Mouse (Mus musculus) spleen, adult 2 months (tissue): Measurements from ENCODE around the gene Padi2. TPM values are rescaled to one million over a fixed set of nuclear protein-coding genes. Genes with fewer than 3 reads are reported as not detected.

Source experiments
- DNase-seq, 2 experiments: peaks; one replicate each; pipeline versions ENCODE4 v3.0.0 to v3.0.0-alpha.2; 2012 to 2021; ENCODE audit warnings: low spot score in 2 of 2, low read depth in 1 of 2
- H3K27ac ChIP-seq: fragments of 200-500 bp; 2 replicates; pipeline ENCODE4 v1.5.1; 2012; ENCODE audit warnings: low read length, inconsistent platforms; ENCODE audit not compliant: insufficient read depth
- H3K27me3 ChIP-seq: fragments of 200-500 bp; 2 replicates; pipeline ENCODE4 v1.6.1; 2012; ENCODE audit warnings: mild to moderate bottlenecking, moderate library complexity, low read length, inconsistent platforms; ENCODE audit not compliant: control insufficient read depth, insufficient read depth
- H3K36me3 ChIP-seq: fragments of 200-500 bp; 2 replicates; pipeline ENCODE4 v1.6.1; 2012; ENCODE audit warnings: mild to moderate bottlenecking, low read length, inconsistent platforms; ENCODE audit not compliant: control insufficient read depth, insufficient read depth
- H3K4me1 ChIP-seq: fragments of 200-500 bp; 2 replicates; pipeline ENCODE4 v1.6.1; 2011; ENCODE audit warnings: inconsistent platforms; ENCODE audit not compliant: control insufficient read depth, insufficient read depth, insufficient read length
- H3K4me3 ChIP-seq: fragments of 200-500 bp; 2 replicates; pipeline ENCODE4 v1.5.1; 2011; ENCODE audit warnings: mild to moderate bottlenecking, inconsistent platforms; ENCODE audit not compliant: insufficient read depth, insufficient read length; ENCODE audit errors: extremely low read depth
- CTCF ChIP-seq: fragments of 200-500 bp; IDR thresholded peaks from 2 replicates; pipeline ENCODE4 v1.5.1; 2011; ENCODE audit warnings: mild to moderate bottlenecking, inconsistent platforms; ENCODE audit not compliant: insufficient read depth, insufficient read length, insufficient replicate concordance; ENCODE audit errors: extremely low read depth
- POLR2A ChIP-seq: fragments of 200-500 bp; IDR thresholded peaks from 2 replicates; pipeline ENCODE4 v1.6.1; 2011; ENCODE audit warnings: low read depth, low read length, inconsistent platforms
- WGBS: fragments of 180-500 bp; shearing (Covaris S2); methylation state at CpG from one replicate; pipeline ENCODE4 v1.1.7; 2018; 5-methylcytosine and 5-hydroxymethylcytosine counted together
- polyA plus RNA-seq: library from polyadenylated mRNA; depleted of rRNA; stranded (reverse); fragments of >200 nt; gene quantifications from 2 replicates; pipeline ENCODE4 v1.2.3, GENCODE M21; 2012

Gene Padi2
- polyA plus RNA-seq, 1 experiment, result 10.7 TPM

- H3K4me1 ChIP-seq, result no peaks in the 10 kb centered on the region
- no peaks in the 10 kb centered on the region for H3K27me3 ChIP-seq
- no peak for DNase-seq
- H3K4me3 ChIP-seq, result no peak overlapping the region
- TF ChIP-seq POLR2A, result no peak
- TF ChIP-seq CTCF, result no peak
- 57% methylated on average over 13 of the region's 13 CpGs for WGBS
- peaks cover 46% of the 10 kb centered on the region for H3K36me3 ChIP-seq
- H3K27ac ChIP-seq, result no peak overlapping the region
Observed at GRCm38 (mm10) chr4:140971691-140972090, 65.5 kb downstream of the Padi2 start.

- H3K4me1 ChIP-seq, result no peaks in the 10 kb centered on the region
- H3K27me3 ChIP-seq, result no peaks in the 10 kb centered on the region
- no peak for DNase-seq
- H3K27ac ChIP-seq, result no peak overlapping the region
- no peak for TF ChIP-seq CTCF
- TF ChIP-seq POLR2A, result no peak
- H3K4me3 ChIP-seq, result no peak overlapping the region
- 93% methylated on average over 6 of the region's 6 CpGs for WGBS
- H3K36me3 ChIP-seq, result peaks cover 55% of the 10 kb centered on the region
Observed at GRCm38 (mm10) chr4:140974408-140974807, 68.3 kb downstream of the Padi2 start.

GRCm38 (mm10) chr4:140975356-140975755 lies 69.2 kb downstream of the Padi2 start:
- Histone ChIP-seq H3K4me1 (no peaks in the 10 kb centered on the region), H3K27ac (no peak overlapping the region), H3K36me3 (peaks cover 52% of the 10 kb centered on the region), H3K27me3 (no peaks in the 10 kb centered on the region), H3K4me3 (no peak overlapping the region)
- TF ChIP-seq POLR2A, result no peak
- TF ChIP-seq CTCF, result no peak
- DNase-seq, result no peak
- 81% methylated on average over 7 of the region's 7 CpGs for WGBS

- TF ChIP-seq POLR2A (no peak), CTCF (no peak)
- no peak overlapping the region for H3K27ac ChIP-seq
- no peak for DNase-seq
- H3K36me3 ChIP-seq, result peaks cover 44% of the 10 kb centered on the region
- no peaks in the 10 kb centered on the region for H3K27me3 ChIP-seq
- no peak overlapping the region for H3K4me3 ChIP-seq
- 89% methylated on average over 10 of the region's 10 CpGs for WGBS
- no peaks in the 10 kb centered on the region for H3K4me1 ChIP-seq
Observed at GRCm38 (mm10) chr4:140977278-140977677, 71.1 kb downstream of the Padi2 start.

GRCm38 (mm10) chr4:140977886-140978692 lies 71.9 kb downstream of the Padi2 start:
- no peak for TF ChIP-seq CTCF
- TF ChIP-seq POLR2A, result no peak
- Histone ChIP-seq H3K4me1 (peaks cover 4% of the 10 kb centered on the region; the same call in 1 of the 2 replicates), H3K4me3 (no peak overlapping the region), H3K36me3 (peaks cover 36% of the 10 kb centered on the region), H3K27ac (peak overlapping the region; percentile 7; the same call in 1 of the 2 replicates), H3K27me3 (no peaks in the 10 kb centered on the region)
- 66% methylated on average over 14 of the region's 14 CpGs for WGBS
- no peak for DNase-seq

GRCm38 (mm10) chr4:140981605-140982004 lies 75.5 kb downstream of the Padi2 start:
- H3K27me3 ChIP-seq, result no peaks in the 10 kb centered on the region
- TF ChIP-seq CTCF, result no peak; the same call in 1 of the 2 replicates
- TF ChIP-seq POLR2A, result no peak
- no peak overlapping the region for H3K4me3 ChIP-seq
- H3K4me1 ChIP-seq, result peaks cover 8% of the 10 kb centered on the region; the same call in 1 of the 2 replicates
- H3K36me3 ChIP-seq, result peaks cover 19% of the 10 kb centered on the region
- DNase-seq, result no peak
- WGBS, result 89% methylated on average over 2 of the region's 2 CpGs
- no peak overlapping the region for H3K27ac ChIP-seq

- no peak for DNase-seq
- H3K27ac ChIP-seq, result peak overlapping the region; percentile 79
- no peak overlapping the region for H3K4me3 ChIP-seq
- H3K36me3 ChIP-seq, result peaks cover 12% of the 10 kb centered on the region
- H3K4me1 ChIP-seq, result peaks cover 14% of the 10 kb centered on the region; the same call in 1 of the 2 replicates
- no peaks in the 10 kb centered on the region for H3K27me3 ChIP-seq
- TF ChIP-seq CTCF (no peak), POLR2A (no peak)
- WGBS, result 26% methylated on average over 4 of the region's 4 CpGs
Observed at GRCm38 (mm10) chr4:140982808-140983207, 76.7 kb downstream of the Padi2 start.
